Mouse (Mus musculus) MEL (cell line): ENCODE measurements around the gene Tle1.

Source experiments
- BHLHE40 ChIP-seq: IDR thresholded peaks from 2 replicates; pipeline ENCODE4 v1.6.1; 2012; ENCODE audit warnings: low read depth, mild to moderate bottlenecking, inconsistent platforms, low read length, improper control_type of control experiment, borderline replicate concordance
- CHD2 ChIP-seq: IDR thresholded peaks from 2 replicates; pipeline ENCODE4 v1.6.1; 2011; ENCODE audit warnings: low read length, improper control_type of control experiment
- CTCF ChIP-seq, 3 experiments: IDR thresholded peaks in 2 of 3; conservative IDR thresholded peaks in 1 of 3; 2 replicates each; pipeline ENCODE4 v1.5.1; 2011 to 2012; ENCODE audit warnings: low read length in 3 of 3, low read depth in 2 of 3, mild to moderate bottlenecking in 2 of 3, improper control_type of control experiment in 1 of 3, inconsistent platforms in 1 of 3, mixed read lengths in 1 of 3, moderate library complexity in 1 of 3; ENCODE audit not compliant: control insufficient read depth in 1 of 3, insufficient read depth in 1 of 3, poor library complexity in 1 of 3, severe bottlenecking in 1 of 3
- ELF1 ChIP-seq: IDR thresholded peaks from 2 replicates; pipeline ENCODE4 v1.6.1; 2014; ENCODE audit warnings: low read depth, mild to moderate bottlenecking, inconsistent platforms, low read length, improper control_type of control experiment, moderate library complexity
- KAT2A ChIP-seq: conservative IDR thresholded peaks from 2 replicates; pipeline ENCODE4 v1.6.1; 2012; ENCODE audit warnings: low read depth, low read length, improper control_type of control experiment, inconsistent platforms
- MXI1 ChIP-seq: IDR thresholded peaks from 2 replicates; pipeline ENCODE4 v1.6.1; 2011; ENCODE audit warnings: mild to moderate bottlenecking, low read depth, low read length, improper control_type of control experiment
- MYB ChIP-seq: IDR thresholded peaks from 2 replicates; pipeline ENCODE4 v1.6.1; 2011; ENCODE audit warnings: mild to moderate bottlenecking, low read depth, low read length, improper control_type of control experiment
- POLR2A ChIP-seq, 2 experiments: IDR thresholded peaks; 2 replicates each; pipeline ENCODE4 v1.6.1; 2011 to 2012; ENCODE audit warnings: low read length in 2 of 2, mild to moderate bottlenecking in 2 of 2, control low read depth in 1 of 2, improper control_type of control experiment in 1 of 2, low read depth in 1 of 2, moderate library complexity in 1 of 2; ENCODE audit not compliant: control insufficient read depth in 1 of 2, insufficient read depth in 1 of 2, poor library complexity in 1 of 2
- POLR2AphosphoS2 ChIP-seq: IDR thresholded peaks from 2 replicates; pipeline ENCODE4 v1.6.1; 2011; ENCODE audit warnings: low read length, improper control_type of control experiment
- RAD21 ChIP-seq: IDR thresholded peaks from 2 replicates; pipeline ENCODE4 v1.6.1; 2011; ENCODE audit warnings: mild to moderate bottlenecking, low read depth, low read length, improper control_type of control experiment
- SIN3A ChIP-seq: IDR thresholded peaks from 2 replicates; pipeline ENCODE4 v1.6.1; 2012; ENCODE audit warnings: low read length, improper control_type of control experiment, inconsistent platforms
- TBP ChIP-seq: IDR thresholded peaks from 2 replicates; pipeline ENCODE4 v1.8.0; 2011; ENCODE audit warnings: low read depth, low read length, improper control_type of control experiment
- UBTF ChIP-seq: IDR thresholded peaks from 2 replicates; pipeline ENCODE4 v1.6.1; 2012; ENCODE audit warnings: low read depth, mild to moderate bottlenecking, inconsistent platforms, low read length, improper control_type of control experiment, moderate library complexity, borderline replicate concordance; ENCODE audit not compliant: insufficient read depth

- no peak for TF ChIP-seq SIN3A
- no peak for TF ChIP-seq CTCF (IDR thresholded peaks at IDR 0.05 in 2 of 3, conservative IDR thresholded peaks at IDR 0.05 in 1 of 3; ENCODE audit: control insufficient read depth in 1 of 3, insufficient read depth in 1 of 3, low read depth in 2 of 3, low read length in 3 of 3, poor library complexity in 1 of 3, severe bottlenecking in 1 of 3)
- TF ChIP-seq POLR2AphosphoS2, result no peak
- TF ChIP-seq POLR2A (IDR thresholded peaks at IDR 0.05; ENCODE audit: control insufficient read depth in 1 of 2, insufficient read depth in 1 of 2, low read depth in 1 of 2, low read length in 2 of 2, poor library complexity in 1 of 2), result no peak
- TF ChIP-seq RAD21, result no peak
- no peak for TF ChIP-seq TBP
- TF ChIP-seq MXI1, result no peak
- TF ChIP-seq KAT2A, result no peak
- no peak for TF ChIP-seq MYB
- no peak for TF ChIP-seq ELF1
- no peak for TF ChIP-seq UBTF
- no peak for TF ChIP-seq CHD2
- TF ChIP-seq BHLHE40, result no peak
These were observed 31.5 kb upstream of the Tle1 start for GRCm38 (mm10) chr4:72232206-72232605.
